In genomic region chr4:149953621-149954481, GRCm38 (mm10) we compare ENCODE assay signal across 7 mouse cellular contexts. TPM values are rescaled to one million over a fixed set of nuclear protein-coding genes. Genes with fewer than 3 reads are reported as not detected.
DNase-seq lines count a peak whose midpoint lies in the region; ATAC-seq and TF ChIP-seq lines count a peak whose summit lies in the region.

No protein-coding gene starts in this region.

- H3K36me3 ChIP-seq in ES-Bruce4 (ENCODE audit: control insufficient read depth, insufficient read depth, low read length, poor library complexity, severe bottlenecking), result no peaks in the 10 kb centered on the region
- no peaks in the 10 kb centered on the region for H3K36me3 ChIP-seq in forebrain, postnatal 0 days (ENCODE audit: insufficient read depth)
- H3K36me3 ChIP-seq in hindbrain, postnatal 0 days (ENCODE audit: insufficient read depth, low read length), result no peaks in the 10 kb centered on the region
- H3K36me3 ChIP-seq in stomach, embryonic 15.5 days, result no peaks in the 10 kb centered on the region

- H3K9me3 ChIP-seq in ES-Bruce4 (replicated peaks; ENCODE audit: control insufficient read depth, insufficient read depth, low read length, poor library complexity, severe bottlenecking), result no peaks in the 10 kb centered on the region
- no peaks in the 10 kb centered on the region for H3K9me3 ChIP-seq in forebrain, postnatal 0 days (ENCODE audit: low read length)
- H3K9me3 ChIP-seq in hindbrain, postnatal 0 days (ENCODE audit: low read length), result no peaks in the 10 kb centered on the region
- H3K9me3 ChIP-seq in stomach, embryonic 15.5 days, result no peaks in the 10 kb centered on the region

- peaks cover 1% of the 10 kb centered on the region for H3K4me1 ChIP-seq in ES-Bruce4 (ENCODE audit: control insufficient read depth, insufficient read depth, low read length)
- H3K4me1 ChIP-seq in forebrain, postnatal 0 days (ENCODE audit: insufficient read depth), result peaks cover 5% of the 10 kb centered on the region; the same call in 1 of the 2 replicates
- peaks cover 19% of the 10 kb centered on the region; the same call in 1 of the 2 replicates for H3K4me1 ChIP-seq in hindbrain, postnatal 0 days (ENCODE audit: insufficient read depth, low read length)
- H3K4me1 ChIP-seq in stomach, embryonic 15.5 days, result peaks cover 13% of the 10 kb centered on the region

- peak; percentile 79 for DNase-seq in adrenal gland, postnatal 14 days
- DNase-seq in forebrain, postnatal 0 days, result peak; percentile 69
- DNase-seq in hindbrain, postnatal 0 days (ENCODE audit: low spot score), result peak; percentile 75
- peak; percentile 60 to 81 for DNase-seq in left cerebral cortex, postnatal 10 days (ENCODE audit: extremely low spot score in 1 of 2, low spot score in 2 of 2)
- DNase-seq in lung, postnatal 4 days, result peak; percentile 63 to 71

- ATAC-seq in forebrain, postnatal 0 days, result peak; percentile 26
- peak; percentile 43 for ATAC-seq in hindbrain, postnatal 0 days
- no peak for ATAC-seq in stomach, embryonic 15.5 days (ENCODE audit: insufficient read depth, low FRiP score, low read depth)

- no peak for TF ChIP-seq POLR2A in ES-Bruce4 (IDR thresholded peaks at IDR 0.05; ENCODE audit: insufficient read depth, low read length)

- H3K27me3 ChIP-seq in ES-Bruce4 (ENCODE audit: control insufficient read depth, insufficient read depth, low read length, poor library complexity, severe bottlenecking), result no peaks in the 10 kb centered on the region
- H3K27me3 ChIP-seq in forebrain, postnatal 0 days (ENCODE audit: insufficient read depth, low read length), result peaks cover 12% of the 10 kb centered on the region
- peaks cover 6% of the 10 kb centered on the region; the same call in 1 of the 2 replicates for H3K27me3 ChIP-seq in hindbrain, postnatal 0 days (ENCODE audit: insufficient read depth, low read length)
- peaks cover 8% of the 10 kb centered on the region; the same call in 1 of the 2 replicates for H3K27me3 ChIP-seq in stomach, embryonic 15.5 days (replicated peaks)

- H3K4me3 ChIP-seq in ES-Bruce4 (ENCODE audit: low read depth, low read length), result peak overlapping the region; percentile 68
- peak overlapping the region; percentile 57 for H3K4me3 ChIP-seq in forebrain, postnatal 0 days (ENCODE audit: low read depth, low read length)
- H3K4me3 ChIP-seq in hindbrain, postnatal 0 days (ENCODE audit: low read length), result peak overlapping the region; percentile 67
- peak overlapping the region; percentile 64 for H3K4me3 ChIP-seq in stomach, embryonic 15.5 days (replicated peaks)

- 5% methylated on average over 32 of the region's 32 CpGs for WGBS in forebrain, postnatal 0 days
- 4% methylated on average over 30 of the region's 32 CpGs for WGBS in hindbrain, postnatal 0 days
- 5% methylated on average over 32 of the region's 32 CpGs for WGBS in stomach, embryonic 15.5 days

- no peak for TF ChIP-seq CTCF in ES-Bruce4 (IDR thresholded peaks at IDR 0.05; ENCODE audit: low read depth, low read length)
- no peak for TF ChIP-seq CTCF in forebrain, postnatal 0 days (IDR thresholded peaks at IDR 0.05; ENCODE audit: low read depth)
- TF ChIP-seq CTCF in hindbrain, postnatal 0 days (IDR thresholded peaks at IDR 0.05; ENCODE audit: low read depth), result no peak

- intact Hi-C loops in left cerebral cortex, postnatal 10 days (cut with DNase I), result loop anchor here (5.0 kb wide), 1 partner anchor 37 kb away; no protein-coding TSS in a partner anchor

- peak overlapping the region; percentile 56 for H3K9ac ChIP-seq in ES-Bruce4 (ENCODE audit: low read depth, poor library complexity, severe bottlenecking)
- peak overlapping the region; percentile 57 for H3K9ac ChIP-seq in forebrain, postnatal 0 days
- peak overlapping the region; percentile 61 for H3K9ac ChIP-seq in hindbrain, postnatal 0 days (replicated peaks; ENCODE audit: low read length)
- peak overlapping the region; percentile 68 for H3K9ac ChIP-seq in stomach, embryonic 15.5 days

- H3K27ac ChIP-seq in ES-Bruce4 (ENCODE audit: insufficient read depth, low read length), result no peak overlapping the region
- no peak overlapping the region for H3K27ac ChIP-seq in forebrain, postnatal 0 days (ENCODE audit: low read depth, low read length)
- H3K27ac ChIP-seq in hindbrain, postnatal 0 days, result peak overlapping the region; percentile 56; the same call in 1 of the 2 replicates
- peak overlapping the region; percentile 54 for H3K27ac ChIP-seq in stomach, embryonic 15.5 days

- TF ChIP-seq EP300 in ES-Bruce4 (IDR thresholded peaks at IDR 0.05; ENCODE audit: insufficient read depth, low read depth, low read length), result no peak

- peak overlapping the region; percentile 90 for H3K4me2 ChIP-seq in forebrain, postnatal 0 days (ENCODE audit: low read depth)
- H3K4me2 ChIP-seq in hindbrain, postnatal 0 days (ENCODE audit: low read depth, low read length), result peak overlapping the region; percentile 100
- H3K4me2 ChIP-seq in stomach, embryonic 15.5 days, result peak overlapping the region; percentile 91

RNA-seq across cellular contexts. Expression of gene Spsb1, which starts 1.0 kb away (rescaled TPM):
- polyA plus RNA-seq in ES-Bruce4 (2011; ENCODE audit: insufficient read depth, insufficient read length, low read depth, missing spikeins), result 28.1 and 28.7 TPM in 2 replicates
- total RNA-seq in adrenal gland, postnatal 14 days (2021), result 24.7 and 29.6 TPM in 2 replicates
- total RNA-seq in forebrain, postnatal 0 days (2014; rRNA removed), result 7.1 and 7.3 TPM in 2 replicates
- 5.8 and 6.2 TPM in 2 replicates for polyA plus RNA-seq in forebrain, postnatal 0 days (2015; fragmentation: Nextera tagmentation; extraction: Ambion mirVana)
- total RNA-seq in hindbrain, postnatal 0 days (2014; rRNA removed), result 13.7 and 18.4 TPM in 2 replicates
- 8.9 and 9.2 TPM in 2 replicates for polyA plus RNA-seq in hindbrain, postnatal 0 days (2015; fragmentation: Nextera tagmentation; extraction: Ambion mirVana)
- total RNA-seq in left cerebral cortex, postnatal 10 days (2021), result 10 to 100 TPM; 16.5 to 22.0 TPM
- 15.1 and 15.6 TPM in 2 replicates for polyA plus RNA-seq in stomach, embryonic 15.5 days (2015; fragmentation: Nextera tagmentation; extraction: Ambion mirVana)

RNA-seq across cellular contexts. Expression of gene H6pd, which starts 55.0 kb away (rescaled TPM):
- 13.7 and 15.0 TPM in 2 replicates for polyA plus RNA-seq in ES-Bruce4 (2011; ENCODE audit: insufficient read depth, insufficient read length, low read depth, missing spikeins)
- 115 and 132 TPM in 2 replicates for total RNA-seq in adrenal gland, postnatal 14 days (2021)
- 6.5 and 8.4 TPM in 2 replicates for total RNA-seq in forebrain, postnatal 0 days (2014; rRNA removed)
- 1.7 and 3.1 TPM in 2 replicates for polyA plus RNA-seq in forebrain, postnatal 0 days (2015; fragmentation: Nextera tagmentation; extraction: Ambion mirVana)
- total RNA-seq in hindbrain, postnatal 0 days (2014; rRNA removed), result 15.0 and 16.9 TPM in 2 replicates
- polyA plus RNA-seq in hindbrain, postnatal 0 days (2015; fragmentation: Nextera tagmentation; extraction: Ambion mirVana), result 3.0 and 3.4 TPM in 2 replicates
- 10 to 100 TPM; 13.7 to 17.0 TPM for total RNA-seq in left cerebral cortex, postnatal 10 days (2021)
- polyA plus RNA-seq in stomach, embryonic 15.5 days (2015; fragmentation: Nextera tagmentation; extraction: Ambion mirVana), result 14.4 and 15.3 TPM in 2 replicates

Comparison
In these comparisons a context has a peak if more than half of its experiments do, and no peak if none do; other contexts are left out.
1. H3K27ac ChIP-seq: peak in hindbrain, postnatal 0 days (single experiment) and stomach, embryonic 15.5 days (single experiment); none in ES-Bruce4 (single experiment) and forebrain, postnatal 0 days (single experiment).
2. Peak in every context shown above with its lines, with median percentiles within 50 percentile points of each other: H3K4me3 ChIP-seq, H3K9ac ChIP-seq, DNase-seq and H3K4me2 ChIP-seq.